ENCODE assay signal across 8 mouse cellular contexts in the genomic region with DNA sequence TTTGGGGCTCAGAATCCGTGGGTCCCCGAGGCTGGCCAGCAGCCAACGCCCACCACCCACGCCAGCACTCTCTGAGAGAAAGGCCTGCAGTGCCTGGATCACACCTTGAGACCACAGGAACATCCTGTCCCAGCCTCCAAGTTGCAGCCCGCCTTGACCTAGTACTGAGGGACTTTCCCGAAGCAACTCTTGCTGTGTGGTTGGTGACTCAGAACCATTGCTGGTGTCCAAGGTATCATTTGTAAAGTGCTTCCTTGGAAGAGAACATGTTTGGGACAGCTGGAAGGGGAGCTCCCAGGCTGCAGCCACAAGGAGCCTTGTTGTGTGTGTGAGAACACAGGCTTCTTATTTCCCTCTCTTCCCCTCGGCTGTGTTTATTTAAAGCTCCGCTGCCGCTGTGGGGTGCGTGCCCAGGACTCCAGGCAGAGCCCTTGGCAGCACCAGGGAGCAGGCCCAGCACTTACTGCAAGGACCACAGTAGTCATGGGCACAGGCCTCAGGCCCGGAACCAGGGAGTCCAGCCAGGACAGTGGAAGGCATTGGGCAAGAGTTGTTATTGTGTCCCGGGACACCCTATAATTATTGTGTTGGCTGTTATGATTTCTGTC.
DNase-seq lines count a peak whose midpoint lies in the region; ATAC-seq and TF ChIP-seq lines count a peak whose summit lies in the region.

No protein-coding gene starts in this region.

- no peak for TF ChIP-seq POLR2A in thymus, adult 2 months (IDR thresholded peaks at IDR 0.05; ENCODE audit: control insufficient read depth, extremely low read depth, insufficient read depth, low read length, poor library complexity)

- intact Hi-C loops in heart, postnatal 14 days (cut with DNase I), result no loop called here

- ATAC-seq in lung, embryonic 15.5 days (ENCODE audit: borderline replicate concordance, extremely low read depth, low FRiP score, low TSS enrichment), result peak; percentile 64; the same call in 1 of the 2 replicates
- no peak for ATAC-seq in forebrain, embryonic 14.5 days

- H3K4me2 ChIP-seq in lung, embryonic 15.5 days, result no peak overlapping the region
- no peak overlapping the region for H3K4me2 ChIP-seq in forebrain, embryonic 14.5 days (ENCODE audit: low read length)

- 32% methylated on average over 12 of the region's 12 CpGs for WGBS in lung, embryonic 15.5 days
- 68% methylated on average over 12 of the region's 12 CpGs for WGBS in thymus, adult 2 months
- WGBS in forebrain, embryonic 14.5 days, result 84% methylated on average over 12 of the region's 12 CpGs

- H3K4me1 ChIP-seq in lung, embryonic 15.5 days, result peaks cover 7% of the 10 kb centered on the region
- no peaks in the 10 kb centered on the region; the same call in 1 of the 2 replicates for H3K4me1 ChIP-seq in thymus, adult 2 months (replicated peaks; ENCODE audit: control insufficient read depth, insufficient read depth, low read length)
- no peaks in the 10 kb centered on the region for H3K4me1 ChIP-seq in forebrain, embryonic 14.5 days (ENCODE audit: control insufficient read depth, insufficient read depth, low read length)

- H3K4me3 ChIP-seq in lung, embryonic 15.5 days, result no peak overlapping the region
- no peak overlapping the region for H3K4me3 ChIP-seq in thymus, adult 2 months (ENCODE audit: control insufficient read depth, insufficient read depth, low read length)
- H3K4me3 ChIP-seq in forebrain, embryonic 14.5 days (ENCODE audit: low read depth, low read length), result no peak overlapping the region

- no peaks in the 10 kb centered on the region for H3K27me3 ChIP-seq in lung, embryonic 15.5 days
- H3K27me3 ChIP-seq in thymus, adult 2 months (ENCODE audit: control insufficient read depth, insufficient read depth, low read length), result no peaks in the 10 kb centered on the region
- no peaks in the 10 kb centered on the region for H3K27me3 ChIP-seq in forebrain, embryonic 14.5 days (replicated peaks; ENCODE audit: control insufficient read depth, insufficient read depth, low read length)

- no peak for TF ChIP-seq CTCF in thymus, adult 2 months (IDR thresholded peaks at IDR 0.05; ENCODE audit: borderline replicate concordance, control insufficient read depth, extremely low read depth, insufficient read depth, low read length, poor library complexity)

- H3K9me3 ChIP-seq in lung, embryonic 15.5 days, result no peaks in the 10 kb centered on the region
- H3K9me3 ChIP-seq in forebrain, embryonic 14.5 days (replicated peaks; ENCODE audit: control insufficient read depth, low read length), result no peaks in the 10 kb centered on the region

- peak; percentile 33 for DNase-seq in layer of hippocampus, adult 11-12 months (ENCODE audit: low spot score)
- DNase-seq in layer of hippocampus, adult 9-10 months (ENCODE audit: low spot score), result no peak
- DNase-seq in adrenal gland, postnatal 36 days, result peak; percentile 45 to 73
- peak; percentile 53 to 58 for DNase-seq in heart, postnatal 14 days
- no peak for DNase-seq in kidney, adult 9 months
- no peak for DNase-seq in thymus, adult 2 months
- DNase-seq in forebrain, embryonic 14.5 days (ENCODE audit: low spot score), result no peak

- H3K36me3 ChIP-seq in lung, embryonic 15.5 days, result no peaks in the 10 kb centered on the region
- no peaks in the 10 kb centered on the region for H3K36me3 ChIP-seq in thymus, adult 2 months (ENCODE audit: control insufficient read depth, insufficient read depth, low read length)
- no peaks in the 10 kb centered on the region for H3K36me3 ChIP-seq in forebrain, embryonic 14.5 days (ENCODE audit: control insufficient read depth, insufficient read depth, low read length)

- H3K27ac ChIP-seq in lung, embryonic 15.5 days, result peak overlapping the region; percentile 35; the same call in 1 of the 2 replicates
- H3K27ac ChIP-seq in thymus, adult 2 months (ENCODE audit: control insufficient read depth, insufficient read depth, low read length), result no peak overlapping the region
- H3K27ac ChIP-seq in forebrain, embryonic 14.5 days (ENCODE audit: low read depth, low read length), result no peak overlapping the region

- H3K9ac ChIP-seq in lung, embryonic 15.5 days, result no peak overlapping the region
- H3K9ac ChIP-seq in forebrain, embryonic 14.5 days (ENCODE audit: low read length), result no peak overlapping the region

Comparison
In these comparisons a context has a peak if more than half of its experiments do, and no peak if none do; other contexts are left out.
1. DNase-seq: peak in layer of hippocampus, adult 11-12 months (single experiment), adrenal gland, postnatal 36 days (2 of 2) and heart, postnatal 14 days (2 of 2); none in layer of hippocampus, adult 9-10 months (single experiment), kidney, adult 9 months (single experiment), thymus, adult 2 months (single experiment) and forebrain, embryonic 14.5 days (single experiment).